Mouse (Mus musculus) naive thymus-derived CD4-positive, alpha-beta T cell, adult 5 months (primary cell): ENCODE results near the gene Olfr764-ps1. TPM values are rescaled to one million over a fixed set of nuclear protein-coding genes. Genes with fewer than 3 reads are reported as not detected.

ENCODE experiments used
- polyA plus RNA-seq: library from polyadenylated mRNA; unstranded; fragments of 100-300 nt; shearing (Covaris generic); gene quantifications from one replicate; pipeline ENCODE4 v1.2.1, GENCODE M21; 2017

Gene Olfr764-ps1
- not detected for polyA plus RNA-seq

DNA sequence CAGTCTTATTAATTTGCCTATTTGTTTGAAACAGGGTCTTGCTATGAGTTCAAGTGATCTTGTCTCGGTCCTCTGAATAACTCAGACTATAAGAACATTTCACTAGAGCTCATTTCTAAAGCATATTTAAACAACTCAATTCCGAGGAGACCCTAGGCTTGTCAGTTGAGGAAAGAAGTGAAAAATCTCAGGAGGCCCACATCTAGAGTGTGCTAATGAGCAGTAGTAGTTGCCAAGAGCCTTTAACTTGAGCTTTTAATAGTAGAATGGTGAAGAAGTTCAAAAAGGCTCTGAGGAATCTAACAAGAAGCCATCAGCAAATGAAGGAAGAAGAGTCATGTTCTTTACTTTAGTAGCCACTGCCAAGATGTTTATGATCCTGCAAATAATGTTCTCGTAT is at the start of gene Olfr764-ps1:
Gene Olfr764-ps1 (minus strand): TSS at position 101 of the 400 bp plus-strand sequence.

DNA sequence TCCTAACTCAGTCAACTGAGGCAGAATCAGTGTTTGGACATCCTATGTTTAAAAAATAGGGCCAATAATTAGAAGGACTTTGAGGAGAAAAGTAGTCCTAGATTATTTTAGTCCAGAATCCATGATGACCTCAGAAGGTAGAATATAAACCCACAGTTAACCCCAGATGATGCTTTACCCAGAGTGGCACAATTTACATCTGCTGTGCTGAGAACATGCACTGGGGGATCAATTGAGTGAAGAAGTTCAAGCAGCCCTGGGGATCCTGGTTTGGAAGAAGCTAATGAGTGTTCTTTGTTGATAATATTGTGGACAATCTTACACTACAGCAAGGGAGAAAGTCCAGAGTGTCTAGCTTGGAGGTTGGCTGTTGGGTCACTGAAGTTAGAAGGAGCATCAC is 43.1 kb upstream of the Olfr764-ps1 start, which contains the start of gene Olfr767:
Gene Olfr767 (minus strand): TSS at position 101 of the 400 bp plus-strand sequence.

DNA sequence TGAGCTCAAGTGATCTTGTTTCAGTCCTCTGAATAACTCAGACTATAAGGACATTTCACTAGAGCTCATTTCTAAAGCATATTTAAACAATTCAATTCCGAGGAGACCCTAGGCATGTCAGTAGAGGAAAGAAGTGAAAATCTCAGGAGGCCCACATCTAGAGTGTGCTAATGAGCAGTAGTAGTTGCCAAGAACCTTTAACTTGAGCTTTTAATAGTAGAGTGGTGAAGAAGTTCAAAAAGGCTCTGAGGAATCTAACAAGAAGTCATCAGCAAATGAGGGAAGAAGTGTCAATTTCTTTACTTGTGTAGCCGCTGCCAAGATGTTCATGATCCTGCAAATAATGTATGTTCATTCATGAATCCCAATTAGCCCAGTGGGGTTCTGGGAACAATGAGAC is 29.2 kb upstream of the Olfr764-ps1 start, which contains the start of gene Olfr766-ps1:
Gene Olfr766-ps1 (minus strand): TSS at position 101 of the 400 bp plus-strand sequence.

DNA sequence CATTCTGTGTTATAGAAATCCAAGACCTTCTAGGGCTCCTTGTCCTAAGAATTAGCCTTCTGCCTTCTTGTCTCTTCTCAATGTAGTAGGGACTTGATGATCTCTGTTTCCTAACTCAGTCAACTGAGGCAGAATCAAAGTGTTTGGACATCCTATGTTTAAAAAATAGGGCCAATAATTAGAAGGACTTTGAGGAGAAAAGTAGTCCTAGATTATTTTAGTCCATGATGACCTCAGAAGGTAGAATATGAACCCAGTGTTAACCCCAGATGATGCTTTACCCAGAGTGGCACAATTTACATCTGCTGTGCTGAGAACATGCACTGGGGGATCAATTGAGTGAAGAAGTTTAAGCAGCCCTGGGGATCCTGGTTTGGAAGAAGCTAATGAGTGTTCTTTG is 10.2 kb upstream of the Olfr764-ps1 start, which contains the start of gene Olfr765:
Gene Olfr765 (minus strand): TSS at position 101 of the 400 bp plus-strand sequence.

DNA sequence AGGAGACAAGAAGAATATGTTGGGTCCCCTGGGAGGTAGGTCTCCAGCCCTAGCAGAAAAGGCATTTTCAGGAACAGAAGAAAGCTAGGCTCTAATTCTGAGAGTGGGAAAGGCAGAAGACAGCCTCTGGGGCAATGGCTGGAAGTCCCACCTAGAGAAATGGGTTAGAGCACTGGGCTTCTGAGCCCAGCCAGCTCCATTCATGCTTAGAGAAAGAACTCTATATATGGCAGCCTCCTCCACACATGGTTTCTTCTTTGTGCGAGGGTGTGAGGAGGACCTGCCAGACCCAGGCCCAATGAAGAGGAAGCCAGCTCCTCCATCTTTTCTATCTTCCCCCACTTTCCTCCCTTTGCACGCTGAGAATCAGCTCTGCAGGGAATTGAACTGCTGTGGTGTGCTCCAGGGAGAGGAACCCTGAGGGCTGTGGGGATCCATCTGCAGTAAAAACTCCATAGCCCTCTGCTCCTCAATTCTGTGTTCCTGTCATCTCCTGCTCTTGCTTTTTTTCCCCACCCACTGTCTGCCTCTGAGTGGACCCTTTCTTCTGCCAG is 29.3 kb downstream of the Olfr764-ps1 start, which contains the start of gene Olfr763:
Gene Olfr763 (plus strand): TSS at position 504 of the 554 bp plus-strand sequence.

DNA sequence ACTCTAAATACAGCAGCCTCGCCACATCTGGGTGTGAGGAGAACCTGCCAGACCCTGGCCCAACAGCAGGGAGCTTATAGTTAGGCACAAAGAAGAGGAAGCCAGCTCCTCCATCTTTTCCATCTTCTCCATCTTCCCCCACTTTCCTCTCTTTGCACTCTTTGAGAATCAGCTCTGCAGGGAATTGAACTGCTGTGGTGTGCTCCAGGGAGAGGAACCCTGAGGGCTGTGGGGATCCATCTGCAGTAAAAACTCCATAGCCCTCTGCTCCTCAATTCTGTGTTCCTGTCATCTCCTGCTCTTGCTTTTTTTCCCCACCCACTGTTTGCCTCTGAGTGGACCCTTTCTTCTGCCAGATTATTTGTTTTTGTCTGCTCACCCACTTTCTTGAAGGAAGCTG is 50.6 kb downstream of the Olfr764-ps1 start, which contains the start of gene Olfr9:
Gene Olfr9 (plus strand): TSS at position 301 of the 400 bp plus-strand sequence.

Other genes with a start within 250 kb of the Olfr764-ps1 start
- gene Mmp19, start 249.0 kb downstream of the Olfr764-ps1 start, polyA plus RNA-seq: not detected
- 54.8 TPM for gene Dnajc14, start 235.8 kb downstream of the Olfr764-ps1 start, polyA plus RNA-seq
- 5.8 TPM for gene Tmem198b, start 235.5 kb downstream of the Olfr764-ps1 start, polyA plus RNA-seq
- gene Sarnp, start 222.6 kb downstream of the Olfr764-ps1 start, polyA plus RNA-seq: 109 TPM
- 26.9 TPM for gene Ormdl2, start 218.3 kb downstream of the Olfr764-ps1 start, polyA plus RNA-seq
- 1.2 TPM for gene Gdf11, start 148.2 kb downstream of the Olfr764-ps1 start, polyA plus RNA-seq
- not detected for gene Cd63, start 138.9 kb downstream of the Olfr764-ps1 start, polyA plus RNA-seq
- 8.4 TPM for gene Rdh5, start 117.0 kb downstream of the Olfr764-ps1 start, polyA plus RNA-seq
- 85.2 TPM for gene Bloc1s1, start 115.9 kb downstream of the Olfr764-ps1 start, polyA plus RNA-seq
- 8.8 TPM for gene Itga7, start 106.1 kb downstream of the Olfr764-ps1 start, polyA plus RNA-seq
- gene Mettl7b, start 78.9 kb downstream of the Olfr764-ps1 start, polyA plus RNA-seq: not detected
- 0.12 TPM for gene Olfr9, start 50.5 kb downstream of the Olfr764-ps1 start, polyA plus RNA-seq
- not detected for gene Olfr763, start 29.1 kb downstream of the Olfr764-ps1 start, polyA plus RNA-seq
- gene Olfr765, start 10.1 kb upstream of the Olfr764-ps1 start, polyA plus RNA-seq: not detected
- gene Olfr766-ps1, start 29.1 kb upstream of the Olfr764-ps1 start, polyA plus RNA-seq: not detected
- not detected for gene Olfr767, start 43.0 kb upstream of the Olfr764-ps1 start, polyA plus RNA-seq
- not detected for gene Olfr768, start 59.5 kb upstream of the Olfr764-ps1 start, polyA plus RNA-seq
- gene Olfr769, start 78.0 kb upstream of the Olfr764-ps1 start, polyA plus RNA-seq: not detected
- gene Olfr770, start 99.1 kb upstream of the Olfr764-ps1 start, polyA plus RNA-seq: not detected
- gene Olfr771, start 124.9 kb upstream of the Olfr764-ps1 start, polyA plus RNA-seq: not detected
- not detected for gene Olfr772, start 138.0 kb upstream of the Olfr764-ps1 start, polyA plus RNA-seq
- gene Olfr773, start 147.5 kb upstream of the Olfr764-ps1 start, polyA plus RNA-seq: not detected
- gene Olfr774, start 196.3 kb upstream of the Olfr764-ps1 start, polyA plus RNA-seq: not detected
- gene Olfr775, start 208.5 kb upstream of the Olfr764-ps1 start, polyA plus RNA-seq: not detected
- not detected for gene Olfr776, start 219.2 kb upstream of the Olfr764-ps1 start, polyA plus RNA-seq
- gene Olfr777, start 231.6 kb upstream of the Olfr764-ps1 start, polyA plus RNA-seq: not detected